Mouse (Mus musculus) brown adipose tissue, adult 24 weeks (tissue): ENCODE measurements around the gene Cyb5d2. TPM values are rescaled to one million over a fixed set of nuclear protein-coding genes. Genes with fewer than 3 reads are reported as not detected.
"Not testable (repeated sequence)": the region's sequence is repeated elsewhere in the genome, so short reads cannot be mapped to it uniquely, and the experiment has no call there.

Source experiments
- H3K27ac ChIP-seq: fragments of 200-500 bp; replicated peaks from 2 replicates; pipeline ENCODE4 v1.5.1; 2012; ENCODE audit warnings: low read depth, mild to moderate bottlenecking, low read length
- H3K4me1 ChIP-seq: fragments of 200-500 bp; 2 replicates; pipeline ENCODE4 v1.6.1; 2012; ENCODE audit warnings: low read length, mixed read lengths; ENCODE audit not compliant: control insufficient read depth, insufficient read depth, insufficient read length
- H3K4me3 ChIP-seq: fragments of 200-500 bp; 2 replicates; pipeline ENCODE4 v1.5.1; 2012; ENCODE audit warnings: low read depth, mild to moderate bottlenecking, low read length, moderate library complexity; ENCODE audit not compliant: insufficient read depth
- polyA plus RNA-seq: library from polyadenylated mRNA; stranded (reverse); fragments of >200 nt; gene quantifications from 2 replicates; pipeline ENCODE4 v1.2.4, GENCODE M21; 2012; ENCODE audit not compliant: missing spikeins, insufficient read depth, insufficient read length

The Cyb5d2 gene
- polyA plus RNA-seq, 1 experiment = 18.7 TPM

GRCm38 (mm10) chr11:72758316-72758715, 37.6 kb downstream of the Cyb5d2 start:
- no peak overlapping the region for H3K4me3 ChIP-seq
- H3K27ac ChIP-seq = no peak overlapping the region
- no peaks in the 10 kb centered on the region for H3K4me1 ChIP-seq

DNA sequence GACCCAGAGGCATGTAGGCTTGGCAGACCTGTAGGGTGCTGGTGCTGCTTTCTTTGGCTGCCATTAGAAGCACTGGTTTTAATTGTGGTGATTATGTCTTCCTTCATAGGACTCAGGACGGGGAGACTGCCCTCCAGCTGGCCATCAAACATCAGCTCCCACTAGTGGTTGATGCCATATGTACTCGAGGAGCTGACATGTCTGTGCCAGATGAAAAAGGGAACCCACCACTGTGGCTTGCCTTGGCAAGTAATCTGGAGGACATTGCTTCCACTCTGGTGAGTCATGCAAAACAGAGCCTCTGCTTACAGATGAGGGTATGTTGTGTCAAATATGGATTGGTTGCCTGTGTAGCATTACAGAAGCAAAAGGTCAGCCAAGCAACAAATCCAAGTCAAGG, 44.0 kb downstream of the Cyb5d2 start:
- Histone ChIP-seq H3K4me3 (no peak overlapping the region), H3K27ac (no peak overlapping the region), H3K4me1 (no peaks in the 10 kb centered on the region)

GRCm38 (mm10) chr11:72739048-72739447, 56.9 kb downstream of the Cyb5d2 start:
- no peak overlapping the region for H3K27ac ChIP-seq
- H3K4me3 ChIP-seq = no peak overlapping the region
- no peaks in the 10 kb centered on the region for H3K4me1 ChIP-seq

DNA sequence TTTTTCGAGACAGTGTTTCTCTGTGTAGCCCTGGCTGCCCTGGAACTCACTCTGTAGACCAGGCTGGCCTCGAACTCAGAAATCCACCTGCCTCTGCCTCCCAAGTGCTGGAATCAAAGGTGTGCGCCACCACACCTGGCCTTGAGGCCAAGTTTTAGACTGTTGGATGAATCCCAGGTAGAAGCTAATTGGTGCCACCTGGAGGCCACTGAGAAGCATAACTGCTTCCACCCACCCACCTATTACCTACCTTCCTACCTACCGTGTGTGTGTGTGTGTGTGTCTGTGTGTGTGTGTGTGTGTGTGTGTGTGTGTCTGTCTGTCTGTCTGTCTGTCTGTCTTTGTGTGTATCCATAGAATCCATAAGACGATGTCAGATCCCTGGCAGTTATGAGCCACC, 58.4 kb downstream of the Cyb5d2 start:
- not testable (repeated sequence) for H3K4me3 ChIP-seq, H3K4me1 ChIP-seq, H3K27ac ChIP-seq

DNA sequence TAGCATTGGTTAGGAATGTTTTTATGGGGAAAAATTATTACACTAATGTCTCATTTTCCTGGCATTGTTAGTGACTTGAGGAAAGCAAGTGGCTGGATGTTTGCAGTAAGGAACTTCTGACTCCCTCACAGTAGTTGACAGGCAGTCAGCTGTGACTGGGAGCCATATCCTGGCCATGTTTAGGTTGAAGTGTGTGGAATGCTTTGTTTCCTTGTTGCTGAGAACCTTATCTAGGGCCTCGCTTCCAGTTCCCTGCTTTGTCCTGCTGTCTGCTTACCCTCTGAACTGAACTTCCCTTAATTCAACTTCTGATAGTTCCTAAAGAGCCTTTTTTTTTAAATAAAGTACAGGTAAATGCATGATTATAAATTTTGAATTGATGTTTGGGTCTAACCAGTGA, 59.6 kb downstream of the Cyb5d2 start:
- H3K27ac ChIP-seq = no peak overlapping the region; the same call in 1 of the 2 replicates
- no peak overlapping the region for H3K4me3 ChIP-seq
- no peaks in the 10 kb centered on the region for H3K4me1 ChIP-seq

DNA sequence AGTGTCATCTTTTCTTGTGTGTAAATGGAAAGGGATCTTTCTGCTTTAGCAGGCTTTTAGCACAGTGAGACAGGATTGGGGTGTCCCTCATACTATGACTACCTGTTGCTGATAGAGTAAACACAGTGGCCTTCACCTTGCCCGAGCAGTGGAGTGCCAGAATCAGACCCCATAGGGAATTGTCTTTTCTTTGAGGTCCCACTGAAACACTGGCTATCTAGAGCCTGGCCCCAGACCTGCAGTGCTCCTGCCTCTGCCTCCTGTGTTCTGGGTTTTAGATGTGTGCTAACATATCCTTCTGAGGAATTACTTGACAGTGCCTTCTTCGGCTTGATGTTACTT, 60.5 kb downstream of the Cyb5d2 start:
- no peaks in the 10 kb centered on the region for H3K4me1 ChIP-seq
- H3K27ac ChIP-seq = 0 out of 2 replicates have a peak overlapping the region, but pooled peaks have one; percentile 21
- H3K4me3 ChIP-seq = no peak overlapping the region

DNA sequence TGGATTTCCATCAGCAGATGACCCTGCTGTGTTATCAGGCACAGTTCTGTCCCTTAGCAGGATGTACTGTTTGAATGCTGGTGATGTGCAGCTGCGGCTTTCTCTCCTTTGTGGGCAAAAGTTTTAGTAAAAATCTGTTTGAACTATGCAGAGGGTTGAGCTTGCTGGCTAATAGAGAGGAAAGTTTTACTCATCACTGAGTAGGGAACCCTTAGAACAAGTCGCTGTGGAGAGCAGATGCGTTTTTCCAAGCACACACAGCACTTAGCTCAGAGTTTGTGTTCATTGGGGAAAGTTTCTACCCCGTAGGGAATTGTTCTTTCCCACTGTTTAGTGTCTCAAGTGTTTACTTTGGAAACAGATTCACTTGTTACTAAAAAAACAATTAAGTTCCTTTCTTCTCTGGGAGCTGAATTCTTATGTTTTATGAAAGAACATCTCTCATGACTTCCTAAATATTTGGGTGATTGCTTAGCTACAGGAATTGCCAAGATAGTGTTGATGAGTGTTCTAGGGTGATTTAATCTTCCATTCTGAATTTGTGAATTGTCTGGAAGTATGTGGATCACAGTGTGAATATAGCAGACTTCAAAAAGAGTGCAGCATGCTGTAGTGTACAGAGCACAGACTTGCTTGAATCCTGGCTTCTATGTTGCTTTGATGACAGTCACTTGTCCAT, 61.0 kb downstream of the Cyb5d2 start:
- H3K27ac ChIP-seq = 0 out of 2 replicates have a peak overlapping the region, but pooled peaks have one; percentile 21
- no peak overlapping the region for H3K4me3 ChIP-seq
- H3K4me1 ChIP-seq = no peaks in the 10 kb centered on the region

GRCm38 (mm10) chr11:72733736-72734135, 62.2 kb downstream of the Cyb5d2 start:
- Histone ChIP-seq H3K4me1 (no peaks in the 10 kb centered on the region), H3K27ac (no peak overlapping the region), H3K4me3 (no peak overlapping the region)

Other genes starting within 250 kb of the Cyb5d2 start
- not detected in 2 replicates for gene Spns3, start 245.6 kb downstream of the Cyb5d2 start, polyA plus RNA-seq
- 22.8 and 29.9 TPM in 2 replicates for gene Ube2g1, start 188.9 kb downstream of the Cyb5d2 start, polyA plus RNA-seq
- 8.8 and 9.6 TPM in 2 replicates for gene Ankfy1, start 106.1 kb downstream of the Cyb5d2 start, polyA plus RNA-seq
- gene Zzef1, start 84 bp upstream of the Cyb5d2 start, polyA plus RNA-seq = 7.5 and 8.8 TPM in 2 replicates
- 2.6 and 4.3 TPM in 2 replicates for gene Atp2a3, start 165.0 kb upstream of the Cyb5d2 start, polyA plus RNA-seq
- 0.40 and 1.9 TPM in 2 replicates for gene P2rx1, start 203.0 kb upstream of the Cyb5d2 start, polyA plus RNA-seq
- gene Camkk1, start 222.9 kb upstream of the Cyb5d2 start, polyA plus RNA-seq = not detected in 2 replicates